Comparison of ENCODE assay signal across 11 mouse cellular contexts in genomic region chr15:97751676-97752075, GRCm38 (mm10). TPM values are rescaled to one million over a fixed set of nuclear protein-coding genes. Genes with fewer than 3 reads are reported as not detected.
A peak's percentile ranks its signal among the peaks of the same experiment; 100 is the strongest.
DNase-seq lines count a peak whose midpoint lies in the region; ATAC-seq and TF ChIP-seq lines count a peak whose summit lies in the region.
"Had no signal": no experiment of that assay in that cellular context is flagged by ENCODE, and none has a peak within 500 bp of the region (broad histone marks: within the 10 kb centered on the region; RNA-seq: fewer than 3 reads in every experiment).

No protein-coding gene starts in this region.

- no peak overlapping the region for H3K4me2 ChIP-seq in intestine, postnatal 0 days (replicated peaks; ENCODE audit: low read depth)
- no peak overlapping the region for H3K4me2 ChIP-seq in intestine, embryonic 15.5 days (replicated peaks)
- H3K4me2 ChIP-seq: limb, embryonic 15.5 days had no signal

- no peaks in the 10 kb centered on the region for H3K4me1 ChIP-seq in intestine, postnatal 0 days (replicated peaks; ENCODE audit: control insufficient read depth, insufficient read depth, low read length)
- H3K4me1 ChIP-seq in intestine, embryonic 15.5 days (replicated peaks) = peaks cover 14% of the 10 kb centered on the region
- H3K4me1 ChIP-seq in midbrain, embryonic 10.5 days = peaks cover 53% of the 10 kb centered on the region

- TF ChIP-seq CTCF in intestine, postnatal 0 days (IDR thresholded peaks at IDR 0.05; ENCODE audit: low read depth) = peak; percentile 71

- WGBS in intestine, postnatal 0 days = 81% methylated on average over 2 of the region's 2 CpGs
- 75% methylated on average over 2 of the region's 2 CpGs for WGBS in intestine, embryonic 15.5 days
- WGBS in midbrain, embryonic 10.5 days = 84% methylated on average over 2 of the region's 2 CpGs

- no peaks in the 10 kb centered on the region for H3K36me3 ChIP-seq in intestine, postnatal 0 days (ENCODE audit: control insufficient read depth, insufficient read depth)
- no peaks in the 10 kb centered on the region for H3K36me3 ChIP-seq in intestine, embryonic 15.5 days
- H3K36me3 ChIP-seq in midbrain, embryonic 10.5 days = no peaks in the 10 kb centered on the region

- H3K9me3 ChIP-seq in intestine, postnatal 0 days (ENCODE audit: control insufficient read depth) = no peaks in the 10 kb centered on the region
- no peaks in the 10 kb centered on the region for H3K9me3 ChIP-seq in intestine, embryonic 15.5 days
- no peaks in the 10 kb centered on the region for H3K9me3 ChIP-seq in midbrain, embryonic 10.5 days (replicated peaks)
- H3K9me3 ChIP-seq: limb, embryonic 15.5 days had no signal

- DNase-seq in spleen, postnatal 36 days (ENCODE audit: low spot score in 2 of 2) = peak; percentile 43 to 48
- no peak for DNase-seq in spleen, adult 12 weeks (ENCODE audit: low spot score)
- DNase-seq in thymus, postnatal 36 days = peak; percentile 68 to 74
- no peak for DNase-seq in midbrain, embryonic 10.5 days (ENCODE audit: low spot score)
- DNase-seq: heart, postnatal 10 days; right cerebral cortex, adult 18-20 months had no signal

- H3K27ac ChIP-seq in intestine, postnatal 0 days (ENCODE audit: low read depth, low read length) = no peak overlapping the region
- H3K27ac ChIP-seq in intestine, embryonic 15.5 days = no peak overlapping the region
- H3K27ac ChIP-seq in midbrain, embryonic 10.5 days (replicated peaks) = no peak overlapping the region

- H3K9ac ChIP-seq in intestine, postnatal 0 days (ENCODE audit: low read depth, low read length) = no peak overlapping the region
- H3K9ac ChIP-seq in intestine, embryonic 15.5 days = no peak overlapping the region
- H3K9ac ChIP-seq: limb, embryonic 15.5 days had no signal

- H3K27me3 ChIP-seq in intestine, postnatal 0 days (replicated peaks; ENCODE audit: control insufficient read depth, insufficient read depth, low read length) = no peaks in the 10 kb centered on the region
- H3K27me3 ChIP-seq in intestine, embryonic 15.5 days (replicated peaks) = no peaks in the 10 kb centered on the region
- no peaks in the 10 kb centered on the region for H3K27me3 ChIP-seq in midbrain, embryonic 10.5 days (ENCODE audit: low read depth, poor library complexity, severe bottlenecking)
- H3K27me3 ChIP-seq: limb, embryonic 15.5 days had no signal

- no peak overlapping the region for H3K4me3 ChIP-seq in intestine, postnatal 0 days (ENCODE audit: low read depth, low read length)
- H3K4me3 ChIP-seq in intestine, embryonic 15.5 days (replicated peaks) = no peak overlapping the region
- H3K4me3 ChIP-seq in midbrain, embryonic 10.5 days = no peak overlapping the region
- H3K4me3 ChIP-seq: limb, embryonic 15.5 days had no signal

- ATAC-seq in intestine, postnatal 0 days = no peak
- ATAC-seq in intestine, embryonic 15.5 days = no peak
- ATAC-seq in erythroblast, adult 5-6 weeks (replicated peaks; ENCODE audit: low FRiP score, poor library complexity, severe bottlenecking) = peak; percentile 63
- ATAC-seq in megakaryocyte-erythroid progenitor cell, adult 5-6 weeks (replicated peaks; ENCODE audit: low FRiP score, low TSS enrichment, poor library complexity, severe bottlenecking) = no peak

RNA-seq across cellular contexts. Expression of gene Rapgef3, which starts 16.1 kb away (rescaled TPM):
- 2.7 and 3.5 TPM in 2 replicates for polyA plus RNA-seq in intestine, postnatal 0 days (2015; fragmentation: Nextera tagmentation; extraction: Ambion mirVana)
- 6.9 and 7.8 TPM in 2 replicates for polyA plus RNA-seq in intestine, embryonic 15.5 days (2015; fragmentation: Nextera tagmentation; extraction: Ambion mirVana)
- total RNA-seq in erythroblast, adult 5-6 weeks (2015; ENCODE audit: low replicate concordance) = not detected in 2 replicates
- total RNA-seq in erythroblast, adult 5-6 weeks (2017; ENCODE audit: low replicate concordance) = 2.3 and 2.6 TPM in 2 replicates
- total RNA-seq in megakaryocyte-erythroid progenitor cell, adult 5-6 weeks (2014; fragmentation: Nextera tagmentation) = 12.0 and 13.1 TPM in 2 replicates
- 6.8 and 8.2 TPM in 2 replicates for total RNA-seq in megakaryocyte-erythroid progenitor cell, adult 5-6 weeks (2017)
- 5.3 and 6.0 TPM in 2 replicates for polyA plus RNA-seq in midbrain, embryonic 10.5 days (2016; fragmentation: Nextera tagmentation; extraction: Ambion mirVana)

RNA-seq across cellular contexts. Expression of gene Endou, which starts 20.5 kb away (rescaled TPM):
- 0.40 and 0.42 TPM in 2 replicates for polyA plus RNA-seq in intestine, postnatal 0 days (2015; fragmentation: Nextera tagmentation; extraction: Ambion mirVana)
- 0.09 and 0.21 TPM in 2 replicates for polyA plus RNA-seq in intestine, embryonic 15.5 days (2015; fragmentation: Nextera tagmentation; extraction: Ambion mirVana)
- not detected in 2 replicates for total RNA-seq in erythroblast, adult 5-6 weeks (2015; ENCODE audit: low replicate concordance)
- total RNA-seq in erythroblast, adult 5-6 weeks (2017; ENCODE audit: low replicate concordance) = not detected in 2 replicates
- total RNA-seq in megakaryocyte-erythroid progenitor cell, adult 5-6 weeks (2014; fragmentation: Nextera tagmentation) = 0.87 TPM in 1 of 2 replicates, not detected in the other
- not detected in 2 replicates for total RNA-seq in megakaryocyte-erythroid progenitor cell, adult 5-6 weeks (2017)
- polyA plus RNA-seq in midbrain, embryonic 10.5 days (2016; fragmentation: Nextera tagmentation; extraction: Ambion mirVana) = 0.12 and 0.26 TPM in 2 replicates

RNA-seq across cellular contexts. Expression of gene Slc48a1, which starts 26.6 kb away (rescaled TPM):
- polyA plus RNA-seq in intestine, postnatal 0 days (2015; fragmentation: Nextera tagmentation; extraction: Ambion mirVana) = 23.1 and 24.3 TPM in 2 replicates
- polyA plus RNA-seq in intestine, embryonic 15.5 days (2015; fragmentation: Nextera tagmentation; extraction: Ambion mirVana) = 23.9 and 25.1 TPM in 2 replicates
- total RNA-seq in erythroblast, adult 5-6 weeks (2015; ENCODE audit: low replicate concordance) = 187 and 225 TPM in 2 replicates
- total RNA-seq in erythroblast, adult 5-6 weeks (2017; ENCODE audit: low replicate concordance) = 172 and 185 TPM in 2 replicates
- total RNA-seq in megakaryocyte-erythroid progenitor cell, adult 5-6 weeks (2014; fragmentation: Nextera tagmentation) = 91.5 and 112 TPM in 2 replicates
- total RNA-seq in megakaryocyte-erythroid progenitor cell, adult 5-6 weeks (2017) = 53.7 and 72.6 TPM in 2 replicates
- 30.5 and 36.3 TPM in 2 replicates for polyA plus RNA-seq in midbrain, embryonic 10.5 days (2016; fragmentation: Nextera tagmentation; extraction: Ambion mirVana)

RNA-seq across cellular contexts. Expression of gene Rpap3, which starts 46.1 kb away (rescaled TPM):
- 11.8 and 12.0 TPM in 2 replicates for polyA plus RNA-seq in intestine, postnatal 0 days (2015; fragmentation: Nextera tagmentation; extraction: Ambion mirVana)
- 19.8 and 24.0 TPM in 2 replicates for polyA plus RNA-seq in intestine, embryonic 15.5 days (2015; fragmentation: Nextera tagmentation; extraction: Ambion mirVana)
- 0.84 and 2.9 TPM in 2 replicates for total RNA-seq in erythroblast, adult 5-6 weeks (2015; ENCODE audit: low replicate concordance)
- 3.8 and 5.4 TPM in 2 replicates for total RNA-seq in erythroblast, adult 5-6 weeks (2017; ENCODE audit: low replicate concordance)
- 28.7 and 37.9 TPM in 2 replicates for total RNA-seq in megakaryocyte-erythroid progenitor cell, adult 5-6 weeks (2014; fragmentation: Nextera tagmentation)
- 43.5 and 48.6 TPM in 2 replicates for total RNA-seq in megakaryocyte-erythroid progenitor cell, adult 5-6 weeks (2017)
- polyA plus RNA-seq in midbrain, embryonic 10.5 days (2016; fragmentation: Nextera tagmentation; extraction: Ambion mirVana) = 40.4 and 41.7 TPM in 2 replicates

Comparison
In these comparisons a context has a peak if more than half of its experiments do, and no peak if none do; other contexts are left out.
1. DNase-seq: peak in spleen, postnatal 36 days (2 of 2) and thymus, postnatal 36 days (2 of 2); none in spleen, adult 12 weeks (single experiment) and midbrain, embryonic 10.5 days (single experiment).